Mouse (Mus musculus) midbrain, embryonic 16.5 days (tissue): ENCODE measurements around the gene Ntan1. TPM values are rescaled to one million over a fixed set of nuclear protein-coding genes. Genes with fewer than 3 reads are reported as not detected.
A peak's percentile ranks its signal among the peaks of the same experiment; 100 is the strongest.
"Not testable (repeated sequence)": the region's sequence is repeated elsewhere in the genome, so short reads cannot be mapped to it uniquely, and the experiment has no call there.

Experiments used
- ATAC-seq: fragments of 200-750 bp; cut with Nextera tagmentation; 2 replicates; pipeline ENCODE4 v1.8.0; 2017; ENCODE audit warnings: moderate TSS enrichment
- H3K27ac ChIP-seq: fragments of 300-500 bp; sonication (generic); 2 replicates; pipeline ENCODE4 v1.5.1; 2014; ENCODE audit warnings: mild to moderate bottlenecking, low read length, mixed read lengths
- H3K27me3 ChIP-seq: fragments of 300-500 bp; sonication (generic); 2 replicates; pipeline ENCODE4 v1.6.1; 2014; ENCODE audit warnings: low read depth, low read length, mixed read lengths; ENCODE audit not compliant: control insufficient read depth, insufficient read depth
- H3K36me3 ChIP-seq: fragments of 300-500 bp; sonication (generic); 2 replicates; pipeline ENCODE4 v1.6.1; 2014; ENCODE audit warnings: mild to moderate bottlenecking, low read length, moderate library complexity, mixed read lengths; ENCODE audit not compliant: control insufficient read depth, insufficient read depth
- H3K4me1 ChIP-seq: fragments of 300-500 bp; sonication (generic); 2 replicates; pipeline ENCODE4 v1.6.1; 2014; ENCODE audit warnings: mild to moderate bottlenecking, low read length, mixed read lengths; ENCODE audit not compliant: control insufficient read depth, insufficient read depth
- H3K4me2 ChIP-seq: fragments of 300-500 bp; sonication (generic); 2 replicates; pipeline ENCODE4 v1.6.1; 2014; ENCODE audit warnings: mild to moderate bottlenecking, low read length, mixed read lengths
- H3K4me3 ChIP-seq: fragments of 300-500 bp; sonication (generic); 2 replicates; pipeline ENCODE4 v1.5.1; 2014; ENCODE audit warnings: low read depth, mild to moderate bottlenecking, low read length, moderate library complexity, mixed read lengths
- H3K9ac ChIP-seq: fragments of 300-500 bp; sonication (generic); 2 replicates; pipeline ENCODE4 v1.6.1; 2014; ENCODE audit warnings: low read depth, low read length, mixed read lengths
- H3K9me3 ChIP-seq: fragments of 300-500 bp; sonication (generic); replicated peaks from 2 replicates; pipeline ENCODE4 v1.6.1; 2014; ENCODE audit warnings: mild to moderate bottlenecking, low read length, mixed read lengths; ENCODE audit not compliant: control insufficient read depth, poor library complexity, severe bottlenecking
- WGBS: fragments of 180-500 bp; shearing (Covaris S2); extraction: QIAGEN DNeasy Blood & Tissue Kit; methylation state at CpG from one replicate; pipeline ENCODE4 v1.1.7; 2014; 5-methylcytosine and 5-hydroxymethylcytosine counted together
- polyA plus RNA-seq: library from polyadenylated mRNA; unstranded; fragments of >200 nt; fragmentation: Nextera tagmentation; extraction: Ambion mirVana; gene quantifications from 2 replicates; pipeline ENCODE4 v1.2.1, GENCODE M21; 2015

Gene Ntan1
- polyA plus RNA-seq, 1 experiment from 2014 or later: 209 TPM

DNA sequence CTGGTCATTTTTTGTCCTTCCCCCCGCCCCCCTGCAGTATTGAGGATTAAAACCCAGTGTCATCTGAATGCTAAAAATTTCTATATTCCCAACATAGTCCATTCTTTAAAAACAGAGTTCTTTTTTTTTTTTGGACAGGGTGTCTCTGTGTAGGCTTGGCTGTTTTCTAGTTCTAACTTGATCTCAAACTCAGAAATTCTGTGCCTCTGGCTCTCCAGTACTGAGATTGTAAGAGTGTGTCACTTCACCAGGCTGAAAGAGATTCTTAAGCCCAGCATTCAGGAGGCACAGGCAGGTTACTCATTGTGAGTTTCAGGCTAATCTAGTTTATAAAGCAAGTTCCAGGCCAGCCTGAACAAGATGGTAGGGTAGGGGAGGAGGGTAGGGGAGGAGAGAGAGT is 28.0 kb downstream of the Ntan1 start:
- Histone ChIP-seq H3K9ac (no peak overlapping the region), H3K36me3 (peaks cover 21% of the 10 kb centered on the region), H3K4me3 (no peak overlapping the region), H3K4me2 (no peak overlapping the region), H3K27me3 (no peaks in the 10 kb centered on the region), H3K27ac (no peak overlapping the region), H3K9me3 (no peaks in the 10 kb centered on the region), H3K4me1 (no peaks in the 10 kb centered on the region)
- no peak for ATAC-seq
- WGBS: 92% methylated on average over 1 of the region's 1 CpGs

DNA sequence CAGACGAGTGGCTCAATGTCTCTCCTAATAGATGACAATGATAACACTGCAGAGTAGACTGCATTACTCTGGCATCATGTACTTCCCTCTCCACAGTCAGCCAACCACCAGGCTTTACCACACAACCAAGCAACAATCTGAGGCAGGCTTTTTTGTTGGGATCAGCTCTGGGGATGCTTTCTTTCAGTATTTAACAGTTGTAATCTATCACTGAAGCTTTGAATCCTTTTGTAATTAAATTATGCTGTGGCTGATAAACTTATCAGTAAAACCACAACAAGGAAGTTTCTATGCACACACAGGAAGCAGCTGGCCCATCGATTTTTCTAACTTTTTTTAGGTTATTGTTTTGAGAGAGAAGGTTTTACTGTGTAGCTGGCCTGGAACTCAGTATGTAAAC is 29.7 kb downstream of the Ntan1 start:
- Histone ChIP-seq H3K27ac (no peak overlapping the region), H3K4me3 (no peak overlapping the region), H3K9me3 (no peaks in the 10 kb centered on the region), H3K4me2 (no peak overlapping the region), H3K27me3 (no peaks in the 10 kb centered on the region), H3K36me3 (peaks cover 21% of the 10 kb centered on the region), H3K4me1 (no peaks in the 10 kb centered on the region), H3K9ac (no peak overlapping the region)
- no peak for ATAC-seq
- WGBS: 81% methylated on average over 2 of the region's 2 CpGs

DNA sequence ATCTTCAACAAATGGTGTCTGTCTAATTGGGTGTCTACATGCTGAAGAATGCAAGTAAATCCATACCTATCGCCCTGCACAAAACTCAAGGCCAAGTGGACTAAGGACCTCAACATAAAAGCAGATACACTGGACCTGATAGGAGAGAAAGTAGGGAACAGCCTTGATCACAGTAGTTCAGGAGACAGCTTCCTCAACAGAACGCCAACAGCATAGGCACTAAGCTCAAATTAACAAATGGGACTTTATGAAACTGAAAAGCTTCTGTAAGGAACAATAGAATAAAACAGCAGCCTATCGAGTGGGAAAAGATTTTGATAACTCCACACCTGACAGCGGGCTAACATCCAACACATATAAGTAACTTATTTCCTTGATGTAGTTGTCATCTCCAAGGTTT is 32.8 kb downstream of the Ntan1 start:
- Histone ChIP-seq H3K4me3 (no peak overlapping the region), H3K4me2 (no peak overlapping the region), H3K4me1 (no peaks in the 10 kb centered on the region), H3K9me3 (no peaks in the 10 kb centered on the region), H3K27me3 (no peaks in the 10 kb centered on the region), H3K36me3 (peaks cover 12% of the 10 kb centered on the region), H3K27ac (no peak overlapping the region), H3K9ac (no peak overlapping the region)
- WGBS: 97% methylated on average over 4 of the region's 4 CpGs
- no peak for ATAC-seq

DNA sequence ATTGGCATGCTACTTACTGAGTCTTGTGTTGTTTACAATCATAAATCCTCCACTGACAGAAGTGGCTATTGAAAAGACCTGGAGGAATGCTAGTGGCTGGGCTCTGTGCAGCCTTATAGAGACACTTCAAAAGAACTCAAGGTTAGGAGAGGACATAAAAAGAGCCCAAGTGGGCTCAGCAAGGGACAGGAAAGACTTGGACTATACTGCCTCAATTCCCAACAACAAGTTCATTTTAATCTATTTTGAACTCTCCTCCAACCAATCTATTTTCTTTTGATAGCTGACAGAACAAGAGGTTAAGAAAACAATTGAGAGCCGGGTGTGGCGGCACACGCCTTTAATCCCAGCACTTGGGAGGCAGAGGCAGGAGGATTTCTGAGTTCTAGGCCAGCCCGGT is 35.2 kb downstream of the Ntan1 start:
- H3K4me1 ChIP-seq: no peaks in the 10 kb centered on the region
- H3K4me2 ChIP-seq: no peak overlapping the region
- WGBS: 97% methylated on average over 4 of the region's 4 CpGs
- no peaks in the 10 kb centered on the region for H3K9me3 ChIP-seq
- H3K4me3 ChIP-seq: no peak overlapping the region
- H3K9ac ChIP-seq: no peak overlapping the region
- no peak overlapping the region for H3K27ac ChIP-seq
- ATAC-seq: no peak
- peaks cover 14% of the 10 kb centered on the region for H3K36me3 ChIP-seq
- no peaks in the 10 kb centered on the region for H3K27me3 ChIP-seq

DNA sequence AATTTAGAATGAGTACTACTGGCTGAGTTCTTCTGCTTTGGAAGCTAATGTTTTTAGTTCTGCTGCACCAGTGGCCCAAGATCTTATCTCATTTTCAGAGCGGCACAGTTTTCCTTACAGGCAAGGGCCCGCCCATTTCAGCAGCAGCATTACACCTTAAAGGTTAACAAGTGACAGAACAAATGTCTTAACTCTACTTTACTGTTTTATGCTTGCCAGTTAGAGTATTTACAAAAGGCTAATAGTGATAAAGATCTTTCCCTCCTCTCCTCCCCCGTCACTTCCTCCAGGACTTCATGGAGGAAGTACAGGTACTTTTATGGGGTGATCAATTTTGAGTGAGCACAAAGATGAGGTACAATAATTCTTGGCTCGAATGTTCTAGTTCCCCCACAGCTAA is 47.4 kb downstream of the Ntan1 start:
- Histone ChIP-seq H3K4me1 (no peaks in the 10 kb centered on the region), H3K4me2 (no peak overlapping the region), H3K27ac (no peak overlapping the region), H3K4me3 (no peak overlapping the region), H3K27me3 (no peaks in the 10 kb centered on the region), H3K36me3 (peaks cover 5% of the 10 kb centered on the region; the same call in 1 of the 2 replicates), H3K9me3 (no peaks in the 10 kb centered on the region), H3K9ac (no peak overlapping the region)
- ATAC-seq: no peak
- 90% methylated on average over 4 of the region's 4 CpGs for WGBS

DNA sequence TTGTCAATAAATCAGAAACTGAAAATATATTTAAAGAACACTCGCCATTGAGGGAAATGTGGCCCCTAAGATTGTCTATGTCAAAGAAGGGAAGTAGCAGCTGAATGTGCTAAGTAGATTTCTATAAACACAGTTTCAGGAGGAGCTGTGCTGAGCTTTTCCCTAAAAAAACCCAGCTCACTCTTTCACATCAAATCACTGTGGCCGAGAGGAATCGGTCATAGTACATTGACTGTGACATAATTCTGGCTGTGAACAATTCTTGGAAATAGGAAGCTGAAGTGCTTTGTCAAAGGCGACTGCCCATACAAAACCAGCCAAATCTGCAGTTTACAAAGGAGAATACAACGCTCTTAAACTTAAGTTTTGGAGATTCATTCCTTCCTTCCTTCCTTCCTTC is 48.0 kb downstream of the Ntan1 start:
- Histone ChIP-seq H3K36me3 (peaks cover 5% of the 10 kb centered on the region; the same call in 1 of the 2 replicates), H3K4me3 (no peak overlapping the region), H3K4me2 (no peak overlapping the region), H3K9me3 (no peaks in the 10 kb centered on the region), H3K4me1 (no peaks in the 10 kb centered on the region), H3K27ac (no peak overlapping the region), H3K9ac (no peak overlapping the region), H3K27me3 (no peaks in the 10 kb centered on the region)
- WGBS: 88% methylated on average over 5 of the region's 5 CpGs
- no peak for ATAC-seq

DNA sequence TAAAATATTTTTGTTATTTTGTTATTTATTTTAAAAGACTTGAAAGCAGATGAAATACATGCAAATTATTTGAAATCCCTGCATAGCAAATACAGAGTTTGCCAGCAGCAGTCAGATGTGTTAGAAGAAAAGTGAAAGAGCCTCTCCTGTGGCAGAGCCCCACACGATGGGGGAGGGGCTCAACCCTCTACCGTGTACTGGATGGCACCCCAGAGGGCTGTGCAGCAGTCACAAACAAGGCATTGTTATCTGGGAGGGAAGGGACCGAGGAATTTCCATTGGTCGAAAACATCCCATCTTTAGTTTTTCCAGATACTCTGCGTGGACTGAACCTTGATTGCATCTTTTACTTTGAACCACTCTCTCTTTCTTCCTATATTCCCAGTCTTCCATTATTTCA is 48.8 kb downstream of the Ntan1 start:
- H3K27ac ChIP-seq, H3K36me3 ChIP-seq, H3K4me1 ChIP-seq, H3K9me3 ChIP-seq, H3K4me3 ChIP-seq, H3K4me2 ChIP-seq, H3K9ac ChIP-seq, H3K27me3 ChIP-seq: not testable (repeated sequence)
- 0 out of 2 replicates have a peak, but pooled peaks have one; percentile 73 for ATAC-seq
- WGBS: 17% methylated on average over 5 of the region's 5 CpGs

DNA sequence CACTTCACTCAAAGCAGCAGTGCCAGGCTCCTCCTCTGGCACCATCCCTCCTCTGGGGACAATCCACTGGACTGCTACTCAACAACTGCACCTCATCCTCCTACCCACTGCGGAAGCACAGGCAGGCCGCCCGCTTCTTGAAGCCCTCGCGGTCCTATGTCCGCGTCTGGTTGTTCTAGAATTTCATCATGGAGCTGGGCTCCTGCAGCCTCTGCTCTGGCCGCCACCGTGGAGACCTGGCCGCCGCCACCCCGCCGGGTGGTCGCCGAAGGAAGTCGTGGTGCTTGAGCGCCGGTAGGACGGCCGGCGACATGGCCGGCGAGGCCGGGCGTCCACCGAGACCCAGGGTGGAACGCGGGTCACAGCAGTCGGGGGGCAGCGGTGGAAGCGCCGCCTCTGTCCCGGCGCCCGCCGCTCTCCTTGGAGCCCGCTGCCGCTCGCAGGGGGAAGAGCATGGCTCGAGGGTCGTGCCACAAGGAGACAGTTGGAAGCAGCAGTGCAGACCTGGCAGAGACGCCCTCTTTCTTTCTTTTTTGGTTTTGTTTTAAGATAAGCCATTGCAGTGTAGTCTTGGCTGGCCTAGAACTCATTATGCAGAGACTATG is 49.4 kb downstream of the Ntan1 start:
- peak; percentile 67 for ATAC-seq
- Histone ChIP-seq H3K27me3 (no peaks in the 10 kb centered on the region), H3K4me3 (peak overlapping the region; percentile 18; the same call in 1 of the 2 replicates)

DNA sequence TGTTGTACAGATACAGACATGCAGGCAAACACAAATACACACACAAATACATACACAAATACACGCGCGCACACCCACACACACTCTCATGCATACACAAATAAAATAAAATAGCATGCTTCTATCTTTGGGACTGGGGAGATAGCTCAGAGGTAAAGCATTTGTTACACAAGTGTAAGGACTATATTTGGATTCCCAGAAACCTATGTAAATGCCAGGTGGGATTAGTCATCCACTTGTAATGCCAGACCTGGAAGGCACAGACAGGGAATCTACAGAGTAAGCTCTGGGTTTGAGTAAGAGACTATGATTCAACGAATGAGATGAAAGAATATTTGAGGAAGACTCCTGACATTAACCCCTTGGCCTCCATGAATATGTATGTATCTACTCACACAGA is 56.8 kb downstream of the Ntan1 start:
- Histone ChIP-seq H3K4me1 (no peaks in the 10 kb centered on the region), H3K4me2 (no peak overlapping the region), H3K9me3 (no peaks in the 10 kb centered on the region), H3K36me3 (peaks cover 7% of the 10 kb centered on the region; the same call in 1 of the 2 replicates), H3K27ac (no peak overlapping the region), H3K27me3 (no peaks in the 10 kb centered on the region), H3K4me3 (no peak overlapping the region), H3K9ac (no peak overlapping the region)
- ATAC-seq: no peak
- 91% methylated on average over 4 of the region's 4 CpGs for WGBS

More for the DNA sequence above, 49.4 kb downstream of the Ntan1 start:
- Histone ChIP-seq H3K4me2 (peak overlapping the region; percentile 38), H3K4me1 (no peaks in the 10 kb centered on the region), H3K9ac (peak overlapping the region; percentile 20; the same call in 1 of the 2 replicates), H3K27ac (no peak overlapping the region), H3K36me3 (peaks cover 8% of the 10 kb centered on the region; the same call in 1 of the 2 replicates), H3K9me3 (no peaks in the 10 kb centered on the region)
- 4% methylated on average over 42 of the region's 42 CpGs for WGBS
